Mouse (Mus musculus) E14TG2a.4 (cell line): Measurements from ENCODE around the gene Pnrc2.

Source experiments
- H3K27me3 ChIP-seq: 2 replicates; pipeline ENCODE4 v1.6.1; 2014; ENCODE audit warnings: low read length, control low read depth; ENCODE audit not compliant: insufficient read depth
- H3K36me3 ChIP-seq: 2 replicates; pipeline ENCODE4 v1.6.1; 2014; ENCODE audit warnings: low read length, control low read depth; ENCODE audit not compliant: insufficient read depth
- H3K4me1 ChIP-seq: replicated peaks from 2 replicates; pipeline ENCODE4 v1.6.1; 2014; ENCODE audit warnings: low read depth, low read length, control low read depth
- H3K4me3 ChIP-seq: replicated peaks from 2 replicates; pipeline ENCODE4 v1.5.1; 2014; ENCODE audit warnings: mild to moderate bottlenecking, low read length
- H3K9me3 ChIP-seq: 2 replicates; pipeline ENCODE4 v1.6.1; 2014; ENCODE audit warnings: low read length, control low read depth
- CTCF ChIP-seq: conservative IDR thresholded peaks from 2 replicates; pipeline ENCODE4 v1.5.1; 2014; ENCODE audit warnings: low read length
- NANOG ChIP-seq: IDR thresholded peaks from 2 replicates; pipeline ENCODE4 v1.6.1; 2014; ENCODE audit warnings: borderline replicate concordance, low read length, mixed read lengths
- POU5F1 ChIP-seq: IDR thresholded peaks from 2 replicates; pipeline ENCODE4 v1.6.1; 2014; ENCODE audit warnings: low read length, borderline replicate concordance

Gene Pnrc2

DNA sequence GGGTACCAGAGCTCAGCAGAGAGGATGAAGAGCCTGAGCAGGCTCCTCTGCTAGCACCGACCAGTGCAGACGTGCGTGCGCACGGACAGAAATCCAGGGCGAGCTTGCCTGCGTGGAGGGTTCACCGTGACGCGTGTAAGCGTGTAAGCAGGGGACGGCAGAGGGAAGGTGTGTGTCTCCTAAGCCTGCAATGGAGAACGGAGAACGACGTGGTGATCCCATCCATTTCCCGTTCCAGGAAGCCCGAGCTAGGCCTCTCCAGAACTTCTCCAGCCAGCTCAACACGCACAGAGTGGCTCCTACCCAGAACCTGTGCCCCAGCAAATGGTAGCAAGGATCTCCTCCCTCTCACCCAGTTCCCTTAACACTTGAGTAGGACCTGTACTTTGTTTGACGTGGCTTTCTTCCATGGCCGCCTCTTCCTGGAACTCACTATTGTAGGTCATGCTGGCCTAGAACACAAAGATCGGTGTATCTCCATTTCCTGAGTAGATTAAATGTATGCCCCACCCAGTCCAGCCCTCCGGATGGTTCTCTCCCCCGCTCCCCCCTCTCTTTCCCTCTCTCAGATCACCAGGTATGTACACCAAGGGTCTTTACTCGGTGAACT is 14.9 kb upstream of the Pnrc2 start:
- 0 out of 2 replicates have a peak, but pooled peaks cover 2% of the 10 kb centered on the region for H3K27me3 ChIP-seq
- H3K4me3 ChIP-seq = peak overlapping the region; percentile 58
- H3K36me3 ChIP-seq = no peaks in the 10 kb centered on the region
- H3K4me1 ChIP-seq = peaks cover 51% of the 10 kb centered on the region
- no peak for TF ChIP-seq POU5F1
- no peak for TF ChIP-seq CTCF
- no peak for TF ChIP-seq NANOG
- no peaks in the 10 kb centered on the region for H3K9me3 ChIP-seq

DNA sequence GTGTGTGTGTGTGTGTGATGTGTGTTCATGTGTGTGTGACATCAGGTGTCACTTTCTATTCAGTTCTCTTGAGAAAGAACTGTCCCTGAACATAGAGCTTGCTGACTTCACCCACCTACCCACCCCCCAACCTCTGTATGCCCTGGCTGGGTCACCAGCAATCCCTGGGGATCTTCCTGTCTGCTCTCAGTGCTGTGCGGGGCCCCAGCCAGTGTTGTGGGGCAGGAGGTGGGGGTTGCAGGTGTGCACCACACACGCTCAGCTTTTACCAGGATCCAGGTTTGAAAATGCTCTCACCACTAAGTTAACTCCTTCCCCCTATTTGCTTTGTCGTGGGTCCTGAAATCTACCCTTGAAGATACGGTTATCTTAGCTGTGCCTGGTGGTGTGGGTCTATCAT is 12.5 kb upstream of the Pnrc2 start:
- Histone ChIP-seq H3K4me1 (peaks cover 60% of the 10 kb centered on the region), H3K4me3 (no peak overlapping the region), H3K9me3 (no peaks in the 10 kb centered on the region), H3K27me3 (peaks cover 8% of the 10 kb centered on the region; the same call in 1 of the 2 replicates), H3K36me3 (no peaks in the 10 kb centered on the region)
- TF ChIP-seq POU5F1 = no peak
- no peak for TF ChIP-seq CTCF
- TF ChIP-seq NANOG = no peak

DNA sequence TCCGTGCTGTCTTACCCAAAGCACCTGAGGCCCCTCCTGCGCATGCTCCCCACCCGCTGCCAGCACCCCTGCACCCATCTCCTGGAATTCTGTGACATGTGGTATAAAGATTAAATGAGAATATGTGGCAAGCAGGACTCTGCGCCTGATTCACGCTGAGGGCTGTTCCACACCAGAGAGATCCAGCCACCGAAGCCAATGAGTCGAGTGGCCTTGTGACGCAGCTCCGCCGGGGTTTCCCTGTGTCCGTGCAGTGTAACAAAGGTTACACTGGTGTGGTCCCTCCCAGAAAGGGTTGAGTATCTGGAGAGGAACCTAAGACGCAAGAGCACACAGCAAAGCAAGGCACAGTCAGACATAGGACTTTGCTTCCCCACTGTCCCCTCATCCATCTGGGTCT is 12.0 kb upstream of the Pnrc2 start:
- H3K4me1 ChIP-seq = peaks cover 62% of the 10 kb centered on the region
- no peaks in the 10 kb centered on the region for H3K36me3 ChIP-seq
- TF ChIP-seq NANOG (no peak), CTCF (no peak), POU5F1 (no peak)
- no peak overlapping the region for H3K4me3 ChIP-seq
- H3K27me3 ChIP-seq = peaks cover 8% of the 10 kb centered on the region; the same call in 1 of the 2 replicates
- no peaks in the 10 kb centered on the region for H3K9me3 ChIP-seq

DNA sequence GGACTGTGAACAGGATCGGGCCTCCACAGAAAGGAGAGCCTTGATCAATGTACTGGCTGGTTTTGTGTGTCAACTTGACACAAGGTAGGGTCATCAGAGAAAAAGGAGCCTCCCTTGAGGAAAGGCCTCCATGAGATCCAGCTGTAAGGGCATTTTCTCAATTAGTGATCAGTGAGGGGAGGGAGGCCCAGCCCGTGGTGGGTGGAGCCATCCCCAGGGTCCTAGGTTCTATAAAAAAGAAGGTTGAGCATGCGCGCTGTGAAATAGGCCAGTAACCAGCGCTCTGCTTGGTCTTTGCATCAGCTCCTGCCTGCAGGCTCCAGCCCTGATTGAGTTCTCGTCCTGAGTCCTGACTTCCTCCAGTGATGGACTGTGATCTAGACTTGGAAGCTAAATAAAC is 10.9 kb upstream of the Pnrc2 start:
- H3K27me3 ChIP-seq = peaks cover 8% of the 10 kb centered on the region; the same call in 1 of the 2 replicates
- no peaks in the 10 kb centered on the region for H3K9me3 ChIP-seq
- TF ChIP-seq NANOG (no peak), POU5F1 (no peak), CTCF (no peak)
- H3K4me3 ChIP-seq = 0 out of 2 replicates have a peak overlapping the region, but pooled peaks have one; percentile 13
- peaks cover 63% of the 10 kb centered on the region for H3K4me1 ChIP-seq
- H3K36me3 ChIP-seq = no peaks in the 10 kb centered on the region

DNA sequence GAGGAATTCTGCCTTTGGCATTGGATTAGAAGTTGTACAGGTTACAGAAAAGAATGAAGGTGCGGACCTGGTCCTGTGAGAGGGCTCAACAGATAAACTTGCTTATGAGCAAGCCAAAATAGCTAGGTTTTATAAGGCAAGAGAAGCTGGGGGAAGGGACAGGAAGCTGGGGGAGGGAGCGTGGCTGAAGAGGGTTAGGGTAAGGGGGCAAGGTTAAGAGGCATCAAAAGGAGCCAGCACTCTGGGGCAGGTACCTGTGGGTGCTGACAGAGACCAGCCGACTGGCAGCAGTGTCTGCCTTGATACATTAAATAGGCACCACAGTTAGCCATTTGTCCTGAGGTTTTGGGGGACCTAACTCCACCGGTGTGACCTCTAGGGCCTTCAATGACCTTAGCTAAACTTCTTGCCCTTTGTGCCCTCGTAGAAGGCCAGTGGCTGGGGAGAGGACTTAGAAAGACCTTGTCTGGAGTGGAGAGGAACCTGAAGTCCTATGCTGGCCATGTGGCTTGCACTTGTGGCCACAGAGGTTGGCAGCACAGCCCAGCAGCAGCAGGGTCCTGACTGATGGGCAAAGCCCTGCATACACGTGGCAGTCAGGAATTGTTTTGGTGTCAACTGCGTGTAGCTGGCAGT is 10.3 kb upstream of the Pnrc2 start:
- H3K27me3 ChIP-seq = peaks cover 8% of the 10 kb centered on the region; the same call in 1 of the 2 replicates
- no peaks in the 10 kb centered on the region for H3K9me3 ChIP-seq
- TF ChIP-seq CTCF (no peak), NANOG (no peak), POU5F1 (no peak)

DNA sequence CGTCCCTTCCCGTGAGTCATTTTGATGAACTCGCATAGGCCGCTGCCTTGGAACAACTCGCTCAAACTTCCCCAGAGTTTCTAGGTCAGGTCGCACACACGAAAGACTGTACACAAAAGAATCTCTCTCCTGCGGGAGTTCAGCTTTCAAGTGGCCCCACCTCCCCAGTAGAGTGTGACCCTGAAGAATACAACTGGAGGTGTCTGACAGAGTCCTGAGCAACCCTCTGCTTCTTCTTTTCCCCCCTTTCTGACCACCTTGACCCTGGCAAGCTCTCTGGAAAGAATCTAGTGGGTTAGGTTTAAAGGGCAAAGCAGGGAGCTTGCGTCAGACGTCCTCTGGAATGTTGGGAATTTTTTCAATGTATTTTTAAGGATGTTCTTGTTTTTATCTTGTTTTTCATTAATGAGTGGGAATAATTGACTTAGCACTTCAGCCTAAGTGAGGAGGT is 9.8 kb upstream of the Pnrc2 start:
- H3K4me1 ChIP-seq = peaks cover 52% of the 10 kb centered on the region
- H3K4me3 ChIP-seq = no peak overlapping the region
- H3K9me3 ChIP-seq = no peaks in the 10 kb centered on the region
- H3K27me3 ChIP-seq = peaks cover 8% of the 10 kb centered on the region; the same call in 1 of the 2 replicates
- no peak for TF ChIP-seq CTCF
- no peak for TF ChIP-seq NANOG
- TF ChIP-seq POU5F1 = no peak
- H3K36me3 ChIP-seq = no peaks in the 10 kb centered on the region

More for the DNA sequence above, 10.3 kb upstream of the Pnrc2 start:
- Histone ChIP-seq H3K4me1 (peaks cover 58% of the 10 kb centered on the region), H3K4me3 (0 out of 2 replicates have a peak overlapping the region, but pooled peaks have one; percentile 13), H3K36me3 (no peaks in the 10 kb centered on the region)

DNA sequence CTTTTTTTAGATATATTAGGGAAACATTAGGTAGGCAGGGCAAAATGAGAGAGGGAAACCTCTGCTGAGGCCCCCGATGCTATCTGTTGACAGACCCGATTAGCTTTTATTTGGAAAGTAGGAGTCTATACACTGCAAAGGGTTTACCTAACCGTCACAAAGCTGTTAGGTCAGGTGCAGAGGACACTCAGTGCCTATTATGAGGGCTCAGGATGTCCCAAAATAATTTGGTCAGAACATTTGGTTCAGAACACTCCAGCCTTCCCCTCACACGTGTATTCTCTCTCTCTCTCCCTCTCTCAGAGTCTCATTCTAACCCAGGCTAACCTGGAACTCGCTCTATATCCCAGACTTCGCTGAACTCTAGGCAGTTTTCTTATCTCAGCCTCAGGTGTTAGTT is 8.4 kb upstream of the Pnrc2 start:
- Histone ChIP-seq H3K4me3 (no peak overlapping the region), H3K4me1 (peaks cover 49% of the 10 kb centered on the region), H3K27me3 (peaks cover 8% of the 10 kb centered on the region; the same call in 1 of the 2 replicates), H3K36me3 (no peaks in the 10 kb centered on the region), H3K9me3 (no peaks in the 10 kb centered on the region)
- TF ChIP-seq NANOG (no peak), POU5F1 (no peak), CTCF (no peak)

DNA sequence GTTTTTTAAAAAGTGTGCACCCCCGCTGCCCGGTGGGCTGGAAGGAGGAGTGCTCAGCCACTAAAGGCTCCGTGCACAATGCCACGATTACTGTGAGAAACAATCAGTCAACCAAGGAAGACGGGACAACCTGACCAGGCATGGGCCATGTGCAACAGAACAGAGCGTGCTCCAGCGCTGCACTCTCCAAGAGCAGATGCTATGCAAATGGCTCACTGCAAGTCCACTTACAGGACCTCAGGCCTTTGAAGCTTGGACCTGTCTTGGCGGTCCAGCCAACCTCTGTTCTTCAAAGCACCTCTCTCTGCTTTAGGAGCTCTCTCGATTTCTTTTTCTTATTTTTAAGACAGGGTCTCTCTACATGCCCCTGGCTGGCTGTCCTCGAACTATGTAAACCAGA is 6.9 kb upstream of the Pnrc2 start:
- Histone ChIP-seq H3K4me3 (no peak overlapping the region), H3K4me1 (peaks cover 54% of the 10 kb centered on the region), H3K27me3 (peaks cover 8% of the 10 kb centered on the region; the same call in 1 of the 2 replicates), H3K36me3 (no peaks in the 10 kb centered on the region), H3K9me3 (no peaks in the 10 kb centered on the region)
- no peak for TF ChIP-seq CTCF
- TF ChIP-seq NANOG = no peak
- TF ChIP-seq POU5F1 = no peak

DNA sequence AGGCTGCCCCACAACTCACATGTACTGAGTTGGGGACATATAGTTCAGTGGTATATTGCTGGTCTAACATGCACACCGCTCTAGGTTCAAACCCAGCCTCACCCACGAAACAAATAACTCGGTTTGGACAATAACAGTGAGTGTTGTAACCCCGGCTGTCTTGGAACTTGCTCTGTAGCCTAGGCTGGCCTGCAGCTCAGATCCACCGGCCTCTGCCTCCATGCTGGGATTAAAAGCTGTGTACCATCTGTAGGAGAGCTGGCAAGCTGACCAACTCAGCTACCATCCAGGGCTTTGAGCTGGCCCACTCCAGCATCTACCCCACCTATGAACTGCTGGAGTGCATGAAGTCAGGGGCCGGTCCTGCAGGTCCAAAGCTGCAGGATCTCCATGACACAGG is 6.4 kb upstream of the Pnrc2 start:
- Histone ChIP-seq H3K36me3 (no peaks in the 10 kb centered on the region), H3K4me1 (peaks cover 54% of the 10 kb centered on the region), H3K9me3 (no peaks in the 10 kb centered on the region), H3K27me3 (peaks cover 8% of the 10 kb centered on the region; the same call in 1 of the 2 replicates), H3K4me3 (no peak overlapping the region)
- TF ChIP-seq NANOG (no peak), POU5F1 (no peak), CTCF (no peak)
